Mouse (Mus musculus) heart, postnatal 25 days (tissue): ENCODE results near the gene Gm21860. TPM values are rescaled to one million over a fixed set of nuclear protein-coding genes. Genes with fewer than 3 reads are reported as not detected.
A peak's percentile ranks its signal among the peaks of the same experiment; 100 is the strongest.
"Not testable (repeated sequence)": the region's sequence is repeated elsewhere in the genome, so short reads cannot be mapped to it uniquely, and the experiment has no call there.

ENCODE experiments used
- DNase-seq: peaks from one replicate; pipeline ENCODE4 v3.0.0; 2022; ENCODE audit warnings: low spot score
- intact Hi-C: fragments of 180-260 bp; cut with DNase I; formaldehyde crosslinking; loops from one replicate; pipeline ENCODE4 v1.15.1; 2025
- total RNA-seq, 2 experiments: library from RNA; stranded (reverse); gene quantifications; 2 replicates each; pipeline ENCODE4 v1.2.3; 2021

Gene Gm21860
- not detected for total RNA-seq

DNA sequence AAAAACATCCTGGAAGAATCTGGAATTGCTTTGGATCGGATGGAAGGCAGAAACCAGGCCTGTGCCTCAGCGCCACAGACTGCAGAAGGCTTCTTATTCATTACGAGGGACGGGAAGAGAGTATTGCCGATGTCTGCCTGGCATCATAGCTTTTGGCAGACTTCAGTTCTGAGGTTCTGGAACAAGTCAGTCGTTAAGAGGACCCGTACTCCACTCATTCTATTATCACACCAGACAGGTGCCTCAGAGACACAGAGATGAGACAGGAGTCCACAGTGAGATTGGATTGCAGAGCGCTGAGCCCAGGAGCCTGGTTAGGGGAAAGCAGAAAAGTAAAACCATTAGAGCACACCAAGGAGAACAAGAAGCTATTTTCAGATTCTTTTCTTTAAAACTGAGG is at the start of gene Gm21860:
Gene Gm21860, minus strand, starts transcription at position 101 of the 400 bp plus-strand sequence.
- DNase-seq, intact Hi-C loops: not testable (repeated sequence)

DNA sequence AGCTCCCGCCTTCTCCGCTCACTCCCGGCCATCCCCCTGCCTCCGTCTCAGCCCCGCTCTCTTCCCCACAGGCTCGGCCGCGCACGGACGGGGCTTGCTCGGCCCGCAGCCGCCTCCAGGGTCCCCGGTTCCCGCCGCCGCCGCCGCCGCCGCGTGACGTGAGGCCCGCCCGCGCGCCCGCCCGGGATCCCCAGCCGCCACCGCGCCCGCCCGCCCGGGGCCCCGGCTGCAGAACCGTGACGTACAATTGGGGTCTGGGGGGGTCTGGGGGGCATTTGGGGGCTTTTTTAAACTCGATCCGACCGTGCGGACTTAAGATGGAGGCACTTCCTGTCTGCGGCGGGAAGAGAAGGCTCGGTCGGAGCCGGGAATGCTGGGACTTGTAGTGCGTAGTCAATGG is 29.8 kb upstream of the Gm21860 start, which contains the start of gene Gm47283:
Gene Gm47283, plus strand, starts transcription at position 301 of the 400 bp plus-strand sequence.
- intact Hi-C loops, DNase-seq: not testable (repeated sequence)

DNA sequence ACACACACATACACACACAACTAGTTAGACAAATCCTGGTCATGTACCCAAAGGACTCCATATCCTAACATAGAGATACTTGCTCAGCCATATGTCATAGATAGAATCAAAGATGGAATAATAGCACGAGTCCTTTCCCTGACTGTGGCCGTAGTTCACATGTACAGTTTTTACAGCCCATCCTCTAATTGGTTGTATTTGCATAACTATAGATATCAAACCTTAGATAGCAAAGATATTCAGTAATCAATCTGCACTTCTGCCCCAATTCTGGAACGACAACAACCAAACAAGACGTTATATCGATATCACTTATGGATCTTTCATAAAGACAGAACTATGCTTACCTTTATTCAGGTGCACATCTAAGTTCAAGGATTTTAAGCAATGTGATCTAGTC is 9.4 kb downstream of the Gm21860 start:
- intact Hi-C loops, DNase-seq: not testable (repeated sequence)

DNA sequence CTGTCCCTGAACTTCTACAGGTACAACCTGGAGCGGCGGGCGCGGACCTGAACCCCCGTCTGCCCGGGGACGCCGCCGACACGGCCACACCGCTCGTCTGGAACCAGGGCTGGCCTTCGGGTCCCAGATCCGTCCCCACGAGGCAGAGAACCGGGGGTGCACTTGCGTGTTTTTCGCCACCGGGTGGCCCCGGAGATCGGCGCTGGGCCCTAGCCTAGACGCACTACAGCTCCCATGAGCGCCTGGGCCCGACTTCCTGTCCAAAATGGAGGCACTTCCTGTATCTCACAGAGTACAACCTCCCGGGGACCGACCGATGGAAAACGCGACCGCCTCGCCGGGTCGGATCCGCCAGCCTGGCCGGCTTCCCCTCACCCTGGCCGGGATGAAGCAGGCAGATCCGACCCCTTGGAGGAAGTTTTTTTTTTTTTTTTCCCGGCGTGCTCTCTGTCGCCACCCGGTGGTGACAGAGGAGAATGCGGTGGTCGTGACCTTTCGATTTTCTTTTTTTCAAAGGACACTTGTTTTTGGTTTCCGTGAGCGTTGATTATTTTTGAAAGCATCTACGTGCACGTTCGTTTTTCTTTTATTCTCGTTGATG is 10.1 kb downstream of the Gm21860 start:
- peak; percentile 96 for DNase-seq
- intact Hi-C loops, result not testable (repeated sequence)

DNA sequence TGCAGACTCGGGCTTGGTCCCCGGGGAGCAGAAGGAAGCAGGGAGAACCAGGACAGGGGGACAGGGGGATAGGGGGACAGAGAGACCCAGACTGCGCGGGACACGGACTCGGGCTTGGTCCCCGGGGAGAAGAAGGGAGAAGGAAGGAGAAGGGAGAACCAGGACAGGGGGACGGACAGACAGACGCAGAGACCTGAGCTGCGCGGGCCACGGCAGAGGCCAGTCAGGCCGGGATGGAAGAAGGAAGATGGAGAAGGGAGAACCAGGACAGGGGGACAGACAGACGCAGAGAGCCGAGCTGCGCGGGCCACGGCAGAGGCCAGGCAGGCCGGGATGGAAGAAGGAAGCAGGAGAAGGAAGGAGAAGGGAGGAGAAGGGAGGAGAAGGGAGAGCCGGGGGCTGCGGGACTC is 10.8 kb downstream of the Gm21860 start:
- no peak for DNase-seq
- intact Hi-C loops, result no loop called here

DNA sequence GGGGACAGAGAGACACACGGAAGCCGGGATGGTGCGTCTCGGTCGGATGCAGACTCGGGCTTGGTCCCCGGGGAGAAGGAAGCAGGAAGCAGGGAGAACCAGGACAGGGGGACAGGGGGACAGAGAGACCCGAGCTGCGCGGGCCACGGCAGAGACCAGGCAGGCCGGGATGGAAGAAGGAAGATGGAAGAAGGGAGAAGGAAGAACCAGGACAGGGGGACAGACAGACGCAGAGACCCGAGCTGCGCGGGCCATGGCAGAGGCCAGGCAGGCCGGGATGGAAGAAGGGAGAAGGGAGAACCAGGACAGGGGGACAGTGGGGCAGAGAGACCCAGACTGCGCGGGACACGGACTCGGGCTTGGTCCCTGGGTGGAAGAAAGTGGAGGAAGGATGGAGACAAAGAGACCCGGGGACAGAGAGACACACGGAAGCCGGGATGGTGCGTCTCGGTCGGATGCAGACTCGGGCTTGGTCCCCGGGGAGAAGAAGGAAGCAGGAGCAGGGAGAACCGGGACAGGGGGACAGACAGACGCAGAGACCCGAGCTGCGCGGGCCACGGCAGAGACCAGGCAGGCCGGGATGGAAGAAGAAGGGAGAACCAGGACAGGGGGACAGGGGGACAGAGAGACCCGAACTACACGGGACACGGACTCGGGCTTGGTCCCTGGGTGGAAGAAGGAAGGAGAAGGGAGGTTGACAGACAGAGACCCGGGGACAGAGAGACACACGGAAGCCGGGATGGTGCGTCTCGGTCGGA is 11.4 kb downstream of the Gm21860 start:
- intact Hi-C loops, DNase-seq: not testable (repeated sequence)

DNA sequence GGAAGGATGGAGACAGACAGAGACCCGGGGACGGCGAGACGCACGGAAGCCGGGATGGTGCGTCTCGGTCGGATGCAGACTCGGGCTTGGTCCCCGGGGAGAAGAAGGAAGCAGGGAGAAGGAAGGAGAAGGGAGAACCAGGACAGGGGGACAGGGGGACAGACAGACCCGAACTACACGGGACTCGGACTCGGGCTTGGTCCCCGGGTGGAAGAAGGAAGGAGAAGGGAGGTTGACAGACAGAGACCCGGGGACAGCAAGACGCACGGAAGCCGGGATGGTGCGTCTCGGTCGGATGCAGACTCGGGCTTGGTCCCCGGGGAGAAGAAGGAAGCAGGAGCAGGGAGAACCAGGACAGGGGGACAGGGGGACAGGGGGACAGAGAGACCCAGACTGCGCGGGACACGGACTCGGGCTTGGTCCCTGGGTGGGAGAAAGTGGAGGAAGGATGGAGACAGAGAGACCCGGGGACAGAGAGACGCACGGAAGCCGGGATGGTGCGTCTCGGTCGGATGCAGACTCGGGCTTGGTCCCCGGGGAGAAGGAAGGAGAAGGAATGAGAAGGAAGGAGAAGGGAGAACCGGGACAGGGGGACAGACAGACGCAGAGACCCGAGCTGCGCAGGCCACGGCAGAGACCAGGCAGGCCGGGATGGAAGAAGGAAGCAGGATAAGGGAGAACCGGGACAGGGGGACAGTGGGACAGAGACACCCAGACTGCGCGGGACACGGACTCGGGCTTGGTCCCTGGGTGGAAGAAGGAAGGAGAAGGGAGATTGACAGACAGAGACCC is 12.2 kb downstream of the Gm21860 start:
- intact Hi-C loops, DNase-seq: not testable (repeated sequence)

DNA sequence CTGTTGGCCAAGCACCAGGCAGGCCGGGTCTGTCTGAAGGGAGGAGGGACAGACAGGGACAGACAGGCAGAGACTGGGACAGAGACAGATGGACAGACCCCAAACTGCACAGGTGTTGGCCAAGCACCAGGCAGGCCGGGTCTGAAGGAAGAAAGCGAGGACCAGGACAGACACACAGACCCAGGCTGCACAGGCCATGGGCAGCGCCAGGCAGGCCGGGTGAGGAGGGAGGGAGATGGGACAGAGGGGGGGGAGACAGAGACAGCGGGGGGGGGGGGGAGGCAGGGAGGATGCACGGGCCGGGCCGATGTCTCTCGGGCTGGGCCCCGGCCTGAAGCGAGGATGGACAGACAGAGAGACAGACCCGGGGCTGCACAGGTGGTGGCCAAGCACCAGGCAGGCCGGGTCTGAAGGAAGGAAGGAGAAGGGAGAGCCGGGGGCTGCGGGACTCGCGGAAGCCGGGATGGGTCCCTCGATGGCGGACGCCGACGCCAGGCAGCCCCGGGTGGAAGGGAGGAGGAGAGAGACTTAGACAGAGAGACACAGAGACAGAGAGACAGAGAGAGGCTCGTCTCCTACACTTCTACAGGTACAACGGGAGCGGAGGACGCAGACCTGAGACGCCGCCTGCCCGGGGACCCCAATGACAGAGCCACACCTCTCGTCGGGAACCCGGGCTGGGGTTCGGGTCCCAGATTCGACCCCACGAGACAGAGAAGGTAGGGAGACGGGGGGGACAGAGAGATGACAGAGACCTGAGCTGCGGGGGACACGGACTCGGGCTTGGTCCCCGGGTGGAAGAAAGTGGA is 13.0 kb downstream of the Gm21860 start:
- intact Hi-C loops, DNase-seq: not testable (repeated sequence)

DNA sequence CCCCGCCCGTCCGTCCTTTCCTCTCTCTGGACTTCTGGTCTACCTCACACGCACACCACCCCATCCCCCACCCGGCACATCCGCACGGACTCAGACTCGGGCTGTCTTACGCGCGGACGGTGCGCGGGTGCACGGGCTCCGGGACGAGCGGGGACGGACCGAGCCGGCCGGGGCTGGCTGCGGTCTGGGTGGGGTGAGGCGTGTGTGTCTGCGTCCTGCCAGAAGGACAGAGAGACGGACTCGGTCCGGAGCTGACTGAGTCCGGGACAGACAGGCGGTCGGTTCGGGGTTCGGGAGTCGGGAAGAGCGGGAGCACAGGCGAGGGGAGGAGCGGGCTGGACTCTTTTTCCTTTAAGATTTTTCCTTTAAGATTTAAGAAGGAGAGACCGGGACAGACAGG is 13.6 kb downstream of the Gm21860 start:
- intact Hi-C loops, DNase-seq: not testable (repeated sequence)

DNA sequence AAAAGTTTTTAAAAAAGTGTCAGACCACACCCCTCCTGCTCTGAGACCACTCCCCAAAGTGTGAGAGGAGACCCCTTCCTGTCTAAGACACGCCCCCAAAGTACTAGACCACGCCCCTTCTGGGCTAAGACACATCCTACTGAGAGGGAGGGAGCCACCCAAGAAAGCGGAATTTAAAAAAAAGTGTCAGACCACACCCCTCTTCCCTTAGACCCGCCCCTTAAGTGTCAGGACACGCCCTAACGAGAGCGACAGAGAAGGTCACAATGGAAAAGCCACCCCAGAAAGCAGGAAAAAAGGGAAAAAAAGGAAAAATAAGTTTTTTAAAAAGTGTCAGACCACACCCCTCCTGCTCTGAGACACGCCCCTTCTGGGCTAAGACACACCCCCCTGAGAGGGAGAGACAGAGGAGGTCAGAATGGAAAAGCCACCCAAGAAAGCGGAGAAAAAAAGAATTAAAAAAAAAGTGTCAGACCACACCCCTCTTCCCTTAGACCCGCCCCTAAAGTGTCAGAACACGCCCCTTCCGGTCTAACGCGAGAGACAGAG is 14.5 kb downstream of the Gm21860 start:
- intact Hi-C loops, result no loop called here
- no peak for DNase-seq

DNA sequence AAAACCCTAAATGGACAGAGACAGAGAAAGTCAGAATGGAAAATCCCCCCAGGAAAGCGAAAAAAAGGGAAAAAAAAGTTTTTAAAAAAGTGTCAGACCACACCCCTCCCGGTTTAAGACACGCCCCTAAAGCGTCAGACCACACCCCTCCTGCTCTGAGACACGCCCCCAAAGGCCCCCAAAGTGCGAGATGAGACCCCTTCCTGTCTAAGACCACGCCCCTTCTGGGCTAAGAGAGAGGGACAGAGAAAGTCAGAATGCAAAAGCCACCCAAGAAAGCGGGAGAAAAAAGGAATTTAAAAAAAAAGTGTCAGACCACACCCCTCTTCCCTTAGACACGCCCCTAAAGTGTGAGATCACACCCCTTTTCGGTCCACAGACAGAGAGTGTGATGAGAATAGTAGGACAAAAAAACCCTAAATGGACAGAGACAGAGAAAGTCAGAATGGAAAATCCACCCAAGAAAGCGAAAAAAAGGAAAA is 15.0 kb downstream of the Gm21860 start:
- DNase-seq, intact Hi-C loops: not testable (repeated sequence)

DNA sequence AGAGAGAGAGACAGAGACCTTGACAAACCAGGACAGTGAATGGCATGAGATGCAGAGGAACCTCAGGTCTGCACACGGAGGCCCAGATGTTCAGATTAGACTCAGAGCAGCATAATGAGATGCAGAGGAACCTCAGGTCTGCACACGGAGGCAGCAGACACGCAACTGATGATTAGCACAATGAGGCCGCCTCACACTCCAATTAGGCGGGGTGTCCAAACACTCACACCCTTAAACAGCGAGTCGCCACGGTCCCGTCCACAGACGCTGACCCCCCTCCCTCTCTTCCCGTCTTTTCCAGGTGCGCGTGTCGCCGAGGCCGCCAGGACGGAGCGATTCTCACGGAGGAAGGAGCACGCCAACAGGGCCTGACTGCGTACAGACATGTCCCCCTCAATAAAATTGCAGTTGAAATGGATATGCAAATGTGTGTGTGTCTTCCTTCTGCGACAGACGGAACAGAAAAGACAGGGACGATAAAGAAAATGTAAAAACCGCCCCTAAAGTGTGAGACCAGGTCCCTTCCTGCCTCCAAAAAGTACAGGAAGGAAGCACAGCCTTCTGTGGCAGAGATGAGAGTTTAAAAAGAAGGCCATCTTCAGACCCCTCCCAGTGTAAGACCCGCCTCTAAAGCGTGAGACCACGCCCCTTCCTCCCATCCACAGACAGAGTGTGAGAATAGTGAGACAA is 15.6 kb downstream of the Gm21860 start:
- peak; percentile 43 for DNase-seq
- intact Hi-C loops, result not testable (repeated sequence)

DNA sequence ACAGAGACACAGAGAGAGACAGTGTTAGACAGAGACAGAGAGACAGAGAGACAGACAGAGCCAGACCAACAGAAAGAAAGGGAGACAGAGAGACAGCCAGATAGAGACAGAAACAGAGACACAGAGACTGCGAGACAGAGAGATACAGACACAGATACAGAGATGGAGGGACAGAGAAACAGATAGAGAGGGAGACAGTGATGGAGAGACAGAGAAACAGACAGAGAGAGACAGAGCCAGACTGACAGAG is 16.3 kb downstream of the Gm21860 start:
- intact Hi-C loops, result no loop called here
- no peak for DNase-seq

DNA sequence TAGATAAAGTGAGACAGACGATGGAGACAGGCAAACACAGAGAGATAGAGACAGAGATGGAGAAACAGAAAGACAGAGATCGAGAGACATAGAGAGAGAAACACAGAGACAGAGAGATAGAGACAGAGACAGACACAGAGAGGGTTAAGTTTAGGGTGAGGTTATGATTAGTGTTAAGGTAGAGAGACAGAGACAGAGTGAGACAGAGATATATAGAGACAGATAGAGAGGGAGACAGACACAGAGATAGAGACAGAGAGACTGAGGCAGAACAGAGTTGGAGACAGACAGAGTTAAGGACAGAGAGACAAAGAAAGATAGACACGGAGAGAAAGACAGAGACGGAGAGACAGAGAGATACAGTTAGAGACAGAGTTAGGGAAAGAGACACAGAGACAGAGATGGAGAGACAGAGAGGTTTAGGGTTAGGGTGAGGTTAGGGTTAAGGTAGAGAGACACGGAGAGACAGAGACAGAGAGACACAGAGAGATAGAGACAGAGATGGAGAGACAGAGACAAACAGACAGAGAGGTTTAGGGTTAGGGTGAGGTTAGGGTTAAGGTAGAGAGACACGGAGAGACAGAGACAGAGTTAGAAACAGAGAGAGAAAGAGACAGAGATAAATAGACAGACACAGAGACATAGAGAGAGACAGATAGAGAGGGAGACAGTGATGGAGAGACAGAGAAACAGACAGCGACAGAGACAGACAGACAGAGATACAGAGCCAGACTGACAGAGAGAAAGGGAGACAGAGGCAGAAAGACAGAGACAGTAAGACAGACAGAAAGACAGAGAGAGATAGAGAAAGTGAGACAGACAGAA is 16.8 kb downstream of the Gm21860 start:
- DNase-seq, result no peak
- intact Hi-C loops, result no loop called here

DNA sequence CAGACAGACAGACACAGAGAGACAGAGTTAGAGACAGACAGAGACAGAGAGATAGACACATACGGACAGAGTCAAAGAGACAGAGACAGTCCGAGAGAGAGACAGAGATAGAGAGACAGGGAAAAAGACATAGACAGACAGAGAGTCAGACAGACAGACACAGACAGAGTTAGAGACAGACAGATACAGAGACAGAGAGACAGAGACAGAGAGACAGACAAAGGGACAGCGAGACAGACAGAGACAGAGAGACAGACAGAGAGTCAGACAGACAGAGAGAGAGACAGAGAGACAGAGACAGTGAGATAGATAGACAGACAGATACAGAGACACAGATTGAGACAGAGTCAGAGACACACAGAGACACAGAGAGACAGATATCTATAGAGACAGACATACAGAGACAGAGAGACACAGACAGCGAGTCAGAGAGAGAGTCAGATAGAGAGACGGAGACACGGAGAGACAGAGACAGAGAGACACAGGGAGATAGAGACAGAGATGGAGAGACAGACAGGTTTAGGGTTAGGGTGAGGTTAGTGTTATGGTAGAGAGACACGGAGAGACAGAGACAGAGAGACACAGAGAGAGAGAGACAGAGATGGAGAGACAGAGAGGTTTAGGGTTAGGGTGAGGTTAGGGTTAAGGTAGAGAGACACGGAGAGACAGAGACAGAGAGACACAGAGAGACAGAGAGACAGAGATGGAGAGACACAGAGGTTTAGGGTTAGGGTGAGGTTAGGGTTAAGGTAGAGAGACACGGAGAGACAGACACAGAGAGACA is 18.2 kb downstream of the Gm21860 start:
- intact Hi-C loops, result not testable (repeated sequence)

DNA sequence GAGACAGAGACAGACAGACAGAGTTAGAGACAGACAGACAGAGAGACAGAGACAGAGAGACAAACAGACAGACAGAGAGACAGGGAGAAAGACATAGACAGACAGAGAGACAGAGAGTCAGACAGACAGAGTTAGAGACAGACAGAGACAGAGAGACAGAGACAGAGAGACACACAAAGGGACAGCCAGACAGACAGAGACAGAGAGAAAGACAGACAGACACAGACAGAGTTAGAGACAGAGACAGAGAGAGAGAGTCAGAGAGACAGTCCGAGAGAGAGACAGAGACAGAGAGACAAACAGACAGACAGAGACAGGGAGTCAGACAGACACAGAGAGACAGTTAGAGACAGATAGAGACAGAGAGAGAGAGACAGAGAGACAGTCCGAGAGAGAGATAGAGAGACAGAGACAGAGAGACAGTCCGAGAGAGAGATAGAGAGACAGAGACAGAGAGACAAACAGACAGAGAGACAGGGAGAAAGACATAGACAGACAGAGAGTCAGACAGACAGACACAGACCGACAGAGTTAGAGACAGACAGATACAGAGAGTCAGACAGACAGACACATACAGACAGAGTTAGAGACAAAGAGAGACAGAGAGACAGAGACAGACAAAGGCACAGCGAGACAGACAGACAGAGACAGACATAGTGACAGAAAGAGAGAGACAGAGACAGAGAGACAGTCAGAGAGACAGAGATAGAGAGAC is 19.3 kb downstream of the Gm21860 start:
- intact Hi-C loops, DNase-seq: not testable (repeated sequence)

More for the DNA sequence above, 18.2 kb downstream of the Gm21860 start:
- not testable (repeated sequence) for DNase-seq

DNA sequence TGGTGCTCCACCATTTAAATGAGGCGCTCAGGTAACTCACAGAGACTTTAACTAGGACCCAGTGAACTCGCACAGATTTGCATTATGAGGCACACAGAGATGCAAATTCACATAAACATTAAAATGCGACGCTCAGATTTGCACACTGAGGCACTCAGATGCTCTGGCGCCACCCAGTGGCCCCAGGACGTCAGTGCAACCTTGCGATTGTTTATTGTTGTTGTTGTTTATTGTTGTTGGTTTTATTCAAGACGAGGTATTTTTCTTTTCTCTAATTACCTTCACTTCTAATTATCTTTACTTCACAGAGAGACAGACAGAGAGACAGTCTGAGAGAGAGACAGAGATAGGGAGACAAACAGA is 20.3 kb downstream of the Gm21860 start:
- DNase-seq, intact Hi-C loops: not testable (repeated sequence)
